Mouse (Mus musculus) MEL (cell line): ENCODE data around the gene Mrfap1. TPM values are rescaled to one million over a fixed set of nuclear protein-coding genes. Genes with fewer than 3 reads are reported as not detected.

Source experiments
- DNase-seq: peaks from one replicate; pipeline ENCODE4 v3.0.0; 2011; ENCODE audit warnings: low read depth, low spot score
- H3K27ac ChIP-seq: 2 replicates; pipeline ENCODE4 v1.5.1; 2012; ENCODE audit warnings: low read depth, mild to moderate bottlenecking, control low read depth, low read length, moderate library complexity; ENCODE audit not compliant: control insufficient read depth
- H3K27me3 ChIP-seq, 2 experiments: fragments of 150-350 bp in 1 of 2; sonication (generic) in 1 of 2; 2 replicates each; pipeline ENCODE4 v1.6.1; 2012; ENCODE audit warnings: low read length in 2 of 2, mild to moderate bottlenecking in 2 of 2, improper control_type of control experiment in 1 of 2, moderate library complexity in 1 of 2; ENCODE audit not compliant: insufficient read depth in 2 of 2, control insufficient read depth in 1 of 2
- H3K36me3 ChIP-seq, 2 experiments: 2 replicates each; pipeline ENCODE4 v1.6.1; 2012 to 2014; ENCODE audit warnings: low read length in 2 of 2, improper control_type of control experiment in 1 of 2, inconsistent platforms in 1 of 2, mild to moderate bottlenecking in 1 of 2; ENCODE audit not compliant: insufficient read depth in 2 of 2, control insufficient read depth in 1 of 2
- H3K4me1 ChIP-seq, 2 experiments: fragments of 150-350 bp in 1 of 2; sonication (generic) in 1 of 2; 2 replicates each; pipeline ENCODE4 v1.6.1; 2012; ENCODE audit warnings: low read length in 2 of 2, improper control_type of control experiment in 1 of 2, mild to moderate bottlenecking in 1 of 2; ENCODE audit not compliant: insufficient read depth in 2 of 2, control insufficient read depth in 1 of 2
- H3K4me3 ChIP-seq, 2 experiments: fragments of 150-350 bp in 1 of 2; sonication (generic) in 1 of 2; 2 replicates each; pipeline ENCODE4 v1.5.1; 2012; ENCODE audit warnings: low read depth in 2 of 2, low read length in 2 of 2, mild to moderate bottlenecking in 2 of 2, moderate library complexity in 2 of 2, control low read depth in 1 of 2, improper control_type of control experiment in 1 of 2; ENCODE audit not compliant: control insufficient read depth in 1 of 2, insufficient read depth in 1 of 2
- H3K79me2 ChIP-seq: 2 replicates; pipeline ENCODE4 v1.6.1; 2012; ENCODE audit warnings: mild to moderate bottlenecking, low read length, moderate library complexity; ENCODE audit not compliant: control insufficient read depth, poor library complexity, insufficient read depth
- H3K9ac ChIP-seq: 2 replicates; pipeline ENCODE4 v1.6.1; 2012; ENCODE audit warnings: low read depth, mild to moderate bottlenecking, control low read depth, low read length, moderate library complexity; ENCODE audit not compliant: control insufficient read depth, poor library complexity, severe bottlenecking
- H3K9me3 ChIP-seq: fragments of 150-350 bp; sonication (generic); replicated peaks from 2 replicates; pipeline ENCODE4 v1.6.1; 2012; ENCODE audit warnings: mild to moderate bottlenecking, low read length, improper control_type of control experiment, moderate library complexity; ENCODE audit not compliant: insufficient read depth
- CHD2 ChIP-seq: IDR thresholded peaks from 2 replicates; pipeline ENCODE4 v1.6.1; 2011; ENCODE audit warnings: low read length, improper control_type of control experiment
- ELF1 ChIP-seq: IDR thresholded peaks from 2 replicates; pipeline ENCODE4 v1.6.1; 2014; ENCODE audit warnings: low read depth, mild to moderate bottlenecking, inconsistent platforms, low read length, improper control_type of control experiment, moderate library complexity
- EP300 ChIP-seq, 2 experiments: IDR thresholded peaks; 2 replicates each; pipeline ENCODE4 v1.6.1; 2011; ENCODE audit warnings: improper control_type of control experiment in 2 of 2, low read length in 2 of 2, low read depth in 1 of 2, mild to moderate bottlenecking in 1 of 2
- ETS1 ChIP-seq: IDR thresholded peaks from 2 replicates; pipeline ENCODE4 v1.6.1; 2012; ENCODE audit warnings: low read depth, mild to moderate bottlenecking, inconsistent platforms, low read length, improper control_type of control experiment, moderate library complexity
- HCFC1 ChIP-seq: IDR thresholded peaks from 2 replicates; pipeline ENCODE4 v1.6.1; 2012; ENCODE audit warnings: low read depth, mild to moderate bottlenecking, inconsistent platforms, low read length, improper control_type of control experiment, moderate library complexity
- KAT2A ChIP-seq: conservative IDR thresholded peaks from 2 replicates; pipeline ENCODE4 v1.6.1; 2012; ENCODE audit warnings: low read depth, low read length, improper control_type of control experiment, inconsistent platforms
- MAX ChIP-seq: IDR thresholded peaks from 2 replicates; pipeline ENCODE4 v1.6.1; 2011; ENCODE audit warnings: low read length, improper control_type of control experiment
- MAZ ChIP-seq: IDR thresholded peaks from 2 replicates; pipeline ENCODE4 v1.6.1; 2012; ENCODE audit warnings: low read depth, mild to moderate bottlenecking, inconsistent platforms, low read length, improper control_type of control experiment
- MEF2A ChIP-seq: IDR thresholded peaks from 2 replicates; pipeline ENCODE4 v1.6.1; 2014; ENCODE audit warnings: low read depth, mild to moderate bottlenecking, inconsistent platforms, low read length, improper control_type of control experiment; ENCODE audit not compliant: poor library complexity, insufficient replicate concordance, severe bottlenecking; ENCODE audit errors: extremely low read depth
- MXI1 ChIP-seq: IDR thresholded peaks from 2 replicates; pipeline ENCODE4 v1.6.1; 2011; ENCODE audit warnings: mild to moderate bottlenecking, low read depth, low read length, improper control_type of control experiment
- MYB ChIP-seq: IDR thresholded peaks from 2 replicates; pipeline ENCODE4 v1.6.1; 2011; ENCODE audit warnings: mild to moderate bottlenecking, low read depth, low read length, improper control_type of control experiment
- POLR2A ChIP-seq, 2 experiments: IDR thresholded peaks; 2 replicates each; pipeline ENCODE4 v1.6.1; 2011 to 2012; ENCODE audit warnings: low read length in 2 of 2, mild to moderate bottlenecking in 2 of 2, control low read depth in 1 of 2, improper control_type of control experiment in 1 of 2, low read depth in 1 of 2, moderate library complexity in 1 of 2; ENCODE audit not compliant: control insufficient read depth in 1 of 2, insufficient read depth in 1 of 2, poor library complexity in 1 of 2
- POLR2AphosphoS2 ChIP-seq: IDR thresholded peaks from 2 replicates; pipeline ENCODE4 v1.6.1; 2011; ENCODE audit warnings: low read length, improper control_type of control experiment
- RAD21 ChIP-seq: IDR thresholded peaks from 2 replicates; pipeline ENCODE4 v1.6.1; 2011; ENCODE audit warnings: mild to moderate bottlenecking, low read depth, low read length, improper control_type of control experiment
- SIN3A ChIP-seq: IDR thresholded peaks from 2 replicates; pipeline ENCODE4 v1.6.1; 2012; ENCODE audit warnings: low read length, improper control_type of control experiment, inconsistent platforms
- SMC3 ChIP-seq: IDR thresholded peaks from 2 replicates; pipeline ENCODE4 v1.6.1; 2011; ENCODE audit warnings: low read depth, low read length, improper control_type of control experiment
- TAL1 ChIP-seq: IDR thresholded peaks from 2 replicates; pipeline ENCODE4 v1.6.1; 2012; ENCODE audit warnings: mild to moderate bottlenecking, inconsistent platforms, low read length, moderate library complexity, mixed read lengths
- TBP ChIP-seq: IDR thresholded peaks from 2 replicates; pipeline ENCODE4 v1.8.0; 2011; ENCODE audit warnings: low read depth, low read length, improper control_type of control experiment
- TCF12 ChIP-seq: IDR thresholded peaks from 2 replicates; pipeline ENCODE4 v1.6.1; 2014; ENCODE audit warnings: low read depth, mild to moderate bottlenecking, inconsistent platforms, low read length, improper control_type of control experiment, moderate library complexity
- UBTF ChIP-seq: IDR thresholded peaks from 2 replicates; pipeline ENCODE4 v1.6.1; 2012; ENCODE audit warnings: low read depth, mild to moderate bottlenecking, inconsistent platforms, low read length, improper control_type of control experiment, moderate library complexity, borderline replicate concordance; ENCODE audit not compliant: insufficient read depth
- ZC3H11A ChIP-seq: IDR thresholded peaks from 2 replicates; pipeline ENCODE4 v1.6.1; 2012; ENCODE audit warnings: low read depth, mild to moderate bottlenecking, inconsistent platforms, low read length, improper control_type of control experiment
- ZKSCAN1 ChIP-seq: IDR thresholded peaks from 2 replicates; pipeline ENCODE4 v1.6.1; 2012; ENCODE audit warnings: low read depth, mild to moderate bottlenecking, inconsistent platforms, low read length, improper control_type of control experiment, moderate library complexity
- ZMIZ1 ChIP-seq: IDR thresholded peaks from 2 replicates; pipeline ENCODE4 v1.6.1; 2012; ENCODE audit warnings: low read depth, mild to moderate bottlenecking, inconsistent platforms, low read length, improper control_type of control experiment, moderate library complexity
- polyA plus RNA-seq, 2 experiments: library from polyadenylated mRNA; stranded (reverse) in 1 of 2; unstranded in 1 of 2; fragments of >175 nt in 1 of 2; fragments of >200 nt in 1 of 2; gene quantifications; 2 replicates each; pipeline versions ENCODE4 v1.2.1 to v1.2.4; 2012; ENCODE audit warnings: low replicate concordance in 2 of 2, low read depth in 1 of 2; ENCODE audit not compliant: insufficient read length in 2 of 2, insufficient read depth in 1 of 2, missing spikeins in 1 of 2
- total RNA-seq: library from RNA; depleted of rRNA; stranded (reverse); fragments of 300-350 nt; gene quantifications from 2 replicates; pipeline ENCODE4 v1.2.3, GENCODE M21; 2012

Mrfap1 gene
- total and polyA plus RNA-seq, 3 experiments, result 211 to 267 TPM; not detected in 1

GRCm38 (mm10) chr5:36776021-36776575, 20.5 kb downstream of the Mrfap1 start:
- no peak overlapping the region for H3K27ac ChIP-seq
- no peaks in the 10 kb centered on the region; a peak in 1 of 4 replicates for H3K27me3 ChIP-seq
- TF ChIP-seq TAL1, result no peak
- TF ChIP-seq ETS1, result no peak
- no peak for TF ChIP-seq CHD2
- TF ChIP-seq TCF12, result no peak
- TF ChIP-seq POLR2AphosphoS2, result no peak
- TF ChIP-seq MYB, result no peak
- no peak for TF ChIP-seq MXI1
- TF ChIP-seq ZKSCAN1, result no peak
- no peak for TF ChIP-seq MAZ
- TF ChIP-seq MEF2A, result no peak
- no peak for TF ChIP-seq TBP
- TF ChIP-seq SIN3A, result no peak
- TF ChIP-seq HCFC1, result no peak
- no peak for TF ChIP-seq RAD21
- no peak for TF ChIP-seq MAX
- no peak for TF ChIP-seq ELF1
- TF ChIP-seq UBTF, result no peak
- TF ChIP-seq ZC3H11A, result no peak
- no peaks in the 10 kb centered on the region for H3K36me3 ChIP-seq
- H3K4me1 ChIP-seq, result no peaks in the 10 kb centered on the region
- no peaks in the 10 kb centered on the region for H3K79me2 ChIP-seq
- no peak for DNase-seq
- no peak overlapping the region for H3K4me3 ChIP-seq
- no peaks in the 10 kb centered on the region for H3K9me3 ChIP-seq
- no peak overlapping the region for H3K9ac ChIP-seq

- TF ChIP-seq ZKSCAN1 (no peak), KAT2A (no peak), MEF2A (no peak), ZMIZ1 (no peak), POLR2A (IDR thresholded peaks at IDR 0.05; ENCODE audit: control insufficient read depth in 1 of 2, insufficient read depth in 1 of 2, low read depth in 1 of 2, low read length in 2 of 2, poor library complexity in 1 of 2) (no peak), RAD21 (no peak), ELF1 (no peak), EP300 (IDR thresholded peaks at IDR 0.05; ENCODE audit: low read depth in 1 of 2, low read length in 2 of 2) (no peak), SMC3 (no peak)
- no peaks in the 10 kb centered on the region for H3K4me1 ChIP-seq
- H3K27ac ChIP-seq, result no peak overlapping the region
- H3K27me3 ChIP-seq, result no peaks in the 10 kb centered on the region; a peak in 1 of 4 replicates
- no peak for DNase-seq
- no peaks in the 10 kb centered on the region for H3K79me2 ChIP-seq
- no peaks in the 10 kb centered on the region for H3K36me3 ChIP-seq
- no peak overlapping the region for H3K9ac ChIP-seq
- no peak overlapping the region for H3K4me3 ChIP-seq
- no peaks in the 10 kb centered on the region for H3K9me3 ChIP-seq
Measured at GRCm38 (mm10) chr5:36775317-36775716, 21.3 kb downstream of the Mrfap1 start.
